Mouse (Mus musculus): ENCODE measurements at regions not wholly inside any gene's neighbourhood (a gene's known extent, or its start where the extent isn't known, plus 50 kb on each side); places are given as distances from the start of the nearest gene placed in this dataset.

DNA sequence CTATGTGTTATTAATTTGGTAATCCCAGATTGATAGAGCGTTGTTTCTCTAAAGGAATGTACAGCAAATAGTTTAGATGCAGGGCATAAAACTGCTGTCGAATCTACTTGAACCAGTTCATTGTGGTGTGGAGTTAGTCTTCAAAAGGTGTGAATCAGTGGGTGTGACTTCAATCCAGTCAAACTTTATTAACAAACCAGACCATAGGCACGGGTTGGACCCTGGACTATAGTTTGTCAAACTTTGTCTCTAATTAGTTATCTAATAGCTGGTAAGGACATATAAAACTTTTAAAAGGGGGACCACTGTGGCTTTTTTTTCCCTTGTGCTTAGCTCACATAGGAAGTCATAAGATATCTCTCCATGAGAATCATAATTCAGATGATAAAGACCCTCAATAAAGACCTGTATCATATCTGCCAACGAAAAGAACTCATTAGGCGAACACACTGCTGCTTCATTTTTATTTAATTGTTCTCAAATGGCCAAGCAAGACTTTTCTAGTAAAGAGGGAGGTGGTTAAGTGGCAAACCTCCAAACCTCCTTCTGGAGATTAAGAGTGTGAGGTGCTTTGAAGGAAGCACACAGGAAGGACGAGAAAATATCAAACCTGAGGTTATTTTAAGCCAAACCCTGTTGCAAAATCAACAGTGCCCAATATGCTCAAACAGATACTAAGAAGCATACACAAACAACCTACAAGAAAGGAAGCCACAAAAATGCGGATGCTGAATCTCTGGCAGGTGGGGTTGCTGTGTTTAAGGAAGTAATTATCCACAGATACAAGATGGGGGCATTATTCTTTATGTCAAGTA lies 379.3 kb upstream of the Mmadhc start:
- Histone ChIP-seq H3K27ac (ENCODE audit: control insufficient read depth, insufficient read depth, low read depth, low read length) (no peak overlapping the region), H3K4me3 (ENCODE audit: control insufficient read depth, low read depth, low read length) (no peak overlapping the region), H3K27me3 (ENCODE audit: control insufficient read depth, insufficient read depth, low read length) (no peaks in the 10 kb centered on the region), H3K36me3 (ENCODE audit: control insufficient read depth, insufficient read depth, low read length) (no peaks in the 10 kb centered on the region), H3K4me1 (ENCODE audit: control insufficient read depth, insufficient read depth, low read length) (no peaks in the 10 kb centered on the region)
- TF ChIP-seq CTCF (IDR thresholded peaks at IDR 0.05; ENCODE audit: control insufficient read depth, insufficient read depth, insufficient replicate concordance, low read depth, low read length) (no peak), POLR2A (IDR thresholded peaks at IDR 0.05; ENCODE audit: control insufficient read depth, low read depth, low read length) (no peak)

DNA sequence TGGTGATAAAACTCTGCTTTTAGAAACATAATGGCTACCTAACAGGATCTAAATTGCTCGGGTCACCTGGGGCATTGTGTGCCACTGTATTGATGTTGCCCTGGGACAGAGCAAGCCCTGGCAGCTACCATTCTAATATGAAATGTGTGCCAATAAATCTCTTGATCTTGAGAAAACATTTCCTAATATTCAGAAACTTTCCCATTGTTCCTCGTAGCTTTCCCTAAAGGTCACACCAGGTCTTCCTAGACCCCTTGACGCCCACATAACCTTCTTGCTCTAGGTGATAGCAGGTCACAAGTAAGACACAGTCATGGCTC lies 378.2 kb upstream of the Mmadhc start:
- TF ChIP-seq CTCF (IDR thresholded peaks at IDR 0.05; ENCODE audit: control insufficient read depth, insufficient read depth, insufficient replicate concordance, low read depth, low read length) (no peak), POLR2A (IDR thresholded peaks at IDR 0.05; ENCODE audit: control insufficient read depth, low read depth, low read length) (no peak)
- no peaks in the 10 kb centered on the region for H3K36me3 ChIP-seq (ENCODE audit: control insufficient read depth, insufficient read depth, low read length)

GRCm38 (mm10) chr2:50674151-50674855 lies 377.7 kb upstream of the Mmadhc start:
- H3K36me3 ChIP-seq (ENCODE audit: control insufficient read depth, insufficient read depth, low read length): no peaks in the 10 kb centered on the region
- no peak overlapping the region for H3K27ac ChIP-seq (ENCODE audit: control insufficient read depth, insufficient read depth, low read depth, low read length)
- H3K4me3 ChIP-seq (ENCODE audit: control insufficient read depth, low read depth, low read length): no peak overlapping the region
- H3K27me3 ChIP-seq (ENCODE audit: control insufficient read depth, insufficient read depth, low read length): no peaks in the 10 kb centered on the region
- TF ChIP-seq POLR2A (IDR thresholded peaks at IDR 0.05; ENCODE audit: control insufficient read depth, low read depth, low read length) (no peak), CTCF (IDR thresholded peaks at IDR 0.05; ENCODE audit: control insufficient read depth, insufficient read depth, insufficient replicate concordance, low read depth, low read length) (no peak)
- no peaks in the 10 kb centered on the region for H3K4me1 ChIP-seq (ENCODE audit: control insufficient read depth, insufficient read depth, low read length)

More for the DNA sequence above, 378.2 kb upstream of the Mmadhc start:
- Histone ChIP-seq H3K27me3 (ENCODE audit: control insufficient read depth, insufficient read depth, low read length) (no peaks in the 10 kb centered on the region), H3K27ac (ENCODE audit: control insufficient read depth, insufficient read depth, low read depth, low read length) (no peak overlapping the region), H3K4me3 (ENCODE audit: control insufficient read depth, low read depth, low read length) (no peak overlapping the region), H3K4me1 (ENCODE audit: control insufficient read depth, insufficient read depth, low read length) (no peaks in the 10 kb centered on the region)

GRCm38 (mm10) chr2:50669297-50669696 lies 372.7 kb upstream of the Mmadhc start:
- no peaks in the 10 kb centered on the region for H3K4me1 ChIP-seq (ENCODE audit: control insufficient read depth, insufficient read depth, low read length)
- no peak overlapping the region for H3K4me3 ChIP-seq (ENCODE audit: control insufficient read depth, low read depth, low read length)
- TF ChIP-seq POLR2A (IDR thresholded peaks at IDR 0.05; ENCODE audit: control insufficient read depth, low read depth, low read length) (no peak), CTCF (IDR thresholded peaks at IDR 0.05; ENCODE audit: control insufficient read depth, insufficient read depth, insufficient replicate concordance, low read depth, low read length) (no peak)
- no peaks in the 10 kb centered on the region for H3K36me3 ChIP-seq (ENCODE audit: control insufficient read depth, insufficient read depth, low read length)
- no peaks in the 10 kb centered on the region for H3K27me3 ChIP-seq (ENCODE audit: control insufficient read depth, insufficient read depth, low read length)
- H3K27ac ChIP-seq (ENCODE audit: control insufficient read depth, insufficient read depth, low read depth, low read length): no peak overlapping the region

DNA sequence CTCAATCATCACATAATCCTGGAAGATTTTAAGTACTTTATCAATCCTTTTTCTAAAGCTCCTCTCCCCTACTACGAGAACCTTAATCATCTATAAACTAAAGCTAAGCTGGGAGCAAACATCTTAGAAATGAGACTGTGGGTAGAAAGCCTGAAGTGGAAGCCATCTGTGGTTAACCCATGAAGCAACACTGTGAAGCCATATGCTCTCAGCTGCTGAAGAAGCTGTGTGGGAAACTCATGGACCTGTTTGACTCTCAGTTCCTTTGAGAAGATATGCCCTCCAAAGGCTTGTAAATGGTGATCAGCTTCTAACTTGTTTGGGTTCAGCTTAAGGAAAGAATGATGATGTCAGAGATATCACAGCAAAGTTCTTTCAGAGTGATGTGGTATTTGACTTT lies 372.2 kb upstream of the Mmadhc start:
- TF ChIP-seq POLR2A (IDR thresholded peaks at IDR 0.05; ENCODE audit: control insufficient read depth, low read depth, low read length): no peak
- TF ChIP-seq CTCF (IDR thresholded peaks at IDR 0.05; ENCODE audit: control insufficient read depth, insufficient read depth, insufficient replicate concordance, low read depth, low read length): no peak
- H3K36me3 ChIP-seq (ENCODE audit: control insufficient read depth, insufficient read depth, low read length): no peaks in the 10 kb centered on the region
- no peaks in the 10 kb centered on the region for H3K27me3 ChIP-seq (ENCODE audit: control insufficient read depth, insufficient read depth, low read length)
- H3K27ac ChIP-seq (ENCODE audit: control insufficient read depth, insufficient read depth, low read depth, low read length): no peak overlapping the region
- H3K4me1 ChIP-seq (ENCODE audit: control insufficient read depth, insufficient read depth, low read length): no peaks in the 10 kb centered on the region
- no peak overlapping the region for H3K4me3 ChIP-seq (ENCODE audit: control insufficient read depth, low read depth, low read length)

GRCm38 (mm10) chr2:50667180-50667579 lies 370.6 kb upstream of the Mmadhc start:
- Histone ChIP-seq H3K27me3 (ENCODE audit: control insufficient read depth, insufficient read depth, low read length) (no peaks in the 10 kb centered on the region), H3K27ac (ENCODE audit: control insufficient read depth, insufficient read depth, low read depth, low read length) (no peak overlapping the region), H3K4me3 (ENCODE audit: control insufficient read depth, low read depth, low read length) (no peak overlapping the region), H3K4me1 (ENCODE audit: control insufficient read depth, insufficient read depth, low read length) (no peaks in the 10 kb centered on the region), H3K36me3 (ENCODE audit: control insufficient read depth, insufficient read depth, low read length) (no peaks in the 10 kb centered on the region)
- TF ChIP-seq CTCF (IDR thresholded peaks at IDR 0.05; ENCODE audit: control insufficient read depth, insufficient read depth, insufficient replicate concordance, low read depth, low read length) (no peak), POLR2A (IDR thresholded peaks at IDR 0.05; ENCODE audit: control insufficient read depth, low read depth, low read length) (no peak)

DNA sequence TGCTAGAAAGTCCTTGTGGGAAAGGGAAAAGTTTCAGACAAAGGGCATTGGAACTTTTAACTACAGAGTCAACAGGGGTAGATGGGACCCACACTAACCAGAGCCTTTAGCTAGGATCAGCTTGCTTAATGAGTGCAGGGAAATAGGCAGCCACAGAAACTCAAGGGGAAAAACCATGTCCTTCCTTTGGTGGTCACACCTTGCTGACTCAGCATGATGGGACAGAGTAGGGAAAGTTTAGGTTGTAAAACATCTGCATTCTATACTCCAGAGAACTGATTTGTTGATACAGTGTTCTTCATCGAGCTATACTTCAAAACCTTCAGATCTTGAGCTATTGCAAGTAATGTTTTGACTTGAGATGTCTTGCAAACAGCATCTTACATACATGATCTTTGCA lies 365.9 kb upstream of the Mmadhc start:
- no peak for TF ChIP-seq POLR2A (IDR thresholded peaks at IDR 0.05; ENCODE audit: control insufficient read depth, low read depth, low read length)
- TF ChIP-seq CTCF (IDR thresholded peaks at IDR 0.05; ENCODE audit: control insufficient read depth, insufficient read depth, insufficient replicate concordance, low read depth, low read length): no peak
- Histone ChIP-seq H3K36me3 (ENCODE audit: control insufficient read depth, insufficient read depth, low read length) (no peaks in the 10 kb centered on the region), H3K4me1 (ENCODE audit: control insufficient read depth, insufficient read depth, low read length) (no peaks in the 10 kb centered on the region), H3K27me3 (ENCODE audit: control insufficient read depth, insufficient read depth, low read length) (no peaks in the 10 kb centered on the region), H3K27ac (ENCODE audit: control insufficient read depth, insufficient read depth, low read depth, low read length) (no peak overlapping the region), H3K4me3 (ENCODE audit: control insufficient read depth, low read depth, low read length) (no peak overlapping the region)

All from testis, adult 2 months (tissue).